Mouse (Mus musculus) intestine, postnatal 0 days (tissue): ENCODE data around the gene Prdm16. TPM values are rescaled to one million over a fixed set of nuclear protein-coding genes. Genes with fewer than 3 reads are reported as not detected.

Experiments
- ATAC-seq: fragments of 200-750 bp; cut with Nextera tagmentation; 2 replicates; pipeline ENCODE4 v1.8.0; 2017; ENCODE audit warnings: mild to moderate bottlenecking, moderate TSS enrichment, moderate library complexity
- H3K27ac ChIP-seq: fragments of 300-500 bp; sonication (generic); 2 replicates; pipeline ENCODE4 v1.5.1; 2014; ENCODE audit warnings: mild to moderate bottlenecking, low read depth, low read length, moderate library complexity
- H3K27me3 ChIP-seq: fragments of 300-500 bp; sonication (generic); replicated peaks from 2 replicates; pipeline ENCODE4 v1.6.1; 2014; ENCODE audit warnings: low read length, mixed read lengths; ENCODE audit not compliant: control insufficient read depth, insufficient read depth
- H3K36me3 ChIP-seq: fragments of 300-500 bp; sonication (generic); 2 replicates; pipeline ENCODE4 v1.6.1; 2014; ENCODE audit warnings: mild to moderate bottlenecking, moderate library complexity; ENCODE audit not compliant: control insufficient read depth, insufficient read depth
- H3K4me1 ChIP-seq: fragments of 300-500 bp; sonication (generic); replicated peaks from 2 replicates; pipeline ENCODE4 v1.6.1; 2014; ENCODE audit warnings: antibody characterized with exemption, low read length, mixed read lengths; ENCODE audit not compliant: control insufficient read depth, insufficient read depth
- H3K4me2 ChIP-seq: fragments of 300-500 bp; sonication (generic); replicated peaks from 2 replicates; pipeline ENCODE4 v1.6.1; 2014; ENCODE audit warnings: low read depth, mild to moderate bottlenecking, moderate library complexity
- H3K4me3 ChIP-seq: fragments of 300-500 bp; sonication (generic); 2 replicates; pipeline ENCODE4 v1.5.1; 2014; ENCODE audit warnings: low read depth, low read length
- H3K9ac ChIP-seq: fragments of 300-500 bp; sonication (generic); 2 replicates; pipeline ENCODE4 v1.6.1; 2014; ENCODE audit warnings: mild to moderate bottlenecking, low read depth, low read length
- H3K9me3 ChIP-seq: fragments of 300-500 bp; sonication (generic); 2 replicates; pipeline ENCODE4 v1.6.1; 2016; ENCODE audit warnings: mixed run types; ENCODE audit not compliant: control insufficient read depth
- CTCF ChIP-seq: sonication (generic); IDR thresholded peaks from 2 replicates; pipeline ENCODE4 v1.5.1; 2016; ENCODE audit warnings: low read depth, mild to moderate bottlenecking, control low read depth, antibody characterized with exemption, moderate library complexity
- WGBS: fragments of 180-500 bp; shearing (Covaris S2); extraction: QIAGEN DNeasy Blood & Tissue Kit; methylation state at CpG from one replicate; pipeline ENCODE4 v1.1.7; 2014; 5-methylcytosine and 5-hydroxymethylcytosine counted together
- polyA plus RNA-seq: library from polyadenylated mRNA; unstranded; fragments of >200 nt; fragmentation: Nextera tagmentation; extraction: Ambion mirVana; gene quantifications from 2 replicates; pipeline ENCODE4 v1.2.1, GENCODE M21; 2015

Prdm16 gene
- polyA plus RNA-seq, 1 experiment from 2014 or later: 9.0 TPM

GRCm38 (mm10) chr4:154574208-154574875 lies 62.3 kb downstream of the Prdm16 start:
- Histone ChIP-seq H3K36me3 (no peaks in the 10 kb centered on the region), H3K9me3 (no peaks in the 10 kb centered on the region), H3K4me2 (no peak overlapping the region), H3K4me3 (no peak overlapping the region), H3K27me3 (no peaks in the 10 kb centered on the region), H3K9ac (no peak overlapping the region), H3K27ac (no peak overlapping the region), H3K4me1 (no peaks in the 10 kb centered on the region)
- no peak for ATAC-seq
- TF ChIP-seq CTCF: no peak
- 37% methylated on average over 13 of the region's 13 CpGs for WGBS

- 59% methylated on average over 10 of the region's 10 CpGs for WGBS
- no peak overlapping the region for H3K4me2 ChIP-seq
- H3K27me3 ChIP-seq: no peaks in the 10 kb centered on the region
Observed at GRCm38 (mm10) chr4:154570451-154570881, 66.2 kb downstream of the Prdm16 start.

DNA sequence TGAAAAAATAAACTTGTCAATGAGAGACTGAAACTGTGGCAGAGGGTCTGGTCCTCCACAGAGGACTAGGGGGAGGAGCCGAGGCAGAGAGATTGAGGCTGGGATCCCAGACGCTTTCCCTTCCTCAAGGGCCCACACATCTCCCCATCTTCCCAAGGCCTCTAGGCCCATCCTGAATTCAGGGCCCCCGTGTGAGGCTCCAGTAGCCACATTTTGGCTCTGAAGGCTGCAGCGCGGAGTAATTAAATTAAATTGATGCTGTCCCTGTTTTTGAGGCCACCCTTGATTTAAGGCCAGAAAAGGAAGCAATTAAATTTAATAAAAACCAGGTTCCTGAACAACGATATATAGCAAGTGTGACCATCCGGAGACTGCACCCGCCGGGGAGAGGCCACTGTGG lies 66.8 kb downstream of the Prdm16 start:
- 82% methylated on average over 9 of the region's 9 CpGs for WGBS
- Histone ChIP-seq H3K4me3 (no peak overlapping the region), H3K9me3 (no peaks in the 10 kb centered on the region), H3K4me1 (no peaks in the 10 kb centered on the region), H3K4me2 (no peak overlapping the region), H3K9ac (no peak overlapping the region), H3K36me3 (no peaks in the 10 kb centered on the region), H3K27me3 (no peaks in the 10 kb centered on the region), H3K27ac (no peak overlapping the region)
- no peak for ATAC-seq
- no peak for TF ChIP-seq CTCF

More at GRCm38 (mm10) chr4:154570451-154570881, 66.2 kb downstream of the Prdm16 start:
- Histone ChIP-seq H3K27ac (no peak overlapping the region), H3K9ac (no peak overlapping the region), H3K36me3 (no peaks in the 10 kb centered on the region), H3K4me1 (no peaks in the 10 kb centered on the region), H3K4me3 (no peak overlapping the region), H3K9me3 (no peaks in the 10 kb centered on the region)
- TF ChIP-seq CTCF: no peak
- ATAC-seq: no peak

- ATAC-seq: no peak
- WGBS: 52% methylated on average over 15 of the region's 15 CpGs
- Histone ChIP-seq H3K4me3 (no peak overlapping the region), H3K4me1 (no peaks in the 10 kb centered on the region), H3K27me3 (no peaks in the 10 kb centered on the region), H3K36me3 (no peaks in the 10 kb centered on the region), H3K9ac (no peak overlapping the region), H3K27ac (no peak overlapping the region), H3K9me3 (no peaks in the 10 kb centered on the region), H3K4me2 (no peak overlapping the region)
- TF ChIP-seq CTCF: no peak
Observed at GRCm38 (mm10) chr4:154568798-154569197, 67.9 kb downstream of the Prdm16 start.

GRCm38 (mm10) chr4:154567942-154568341 lies 68.7 kb downstream of the Prdm16 start:
- ATAC-seq: no peak
- WGBS: 56% methylated on average over 11 of the region's 11 CpGs
- H3K36me3 ChIP-seq: no peaks in the 10 kb centered on the region
- H3K4me1 ChIP-seq: no peaks in the 10 kb centered on the region
- no peak overlapping the region for H3K4me2 ChIP-seq
- no peak for TF ChIP-seq CTCF
- H3K9ac ChIP-seq: no peak overlapping the region
- no peaks in the 10 kb centered on the region for H3K9me3 ChIP-seq
- H3K27me3 ChIP-seq: no peaks in the 10 kb centered on the region
- H3K27ac ChIP-seq: no peak overlapping the region
- no peak overlapping the region for H3K4me3 ChIP-seq

DNA sequence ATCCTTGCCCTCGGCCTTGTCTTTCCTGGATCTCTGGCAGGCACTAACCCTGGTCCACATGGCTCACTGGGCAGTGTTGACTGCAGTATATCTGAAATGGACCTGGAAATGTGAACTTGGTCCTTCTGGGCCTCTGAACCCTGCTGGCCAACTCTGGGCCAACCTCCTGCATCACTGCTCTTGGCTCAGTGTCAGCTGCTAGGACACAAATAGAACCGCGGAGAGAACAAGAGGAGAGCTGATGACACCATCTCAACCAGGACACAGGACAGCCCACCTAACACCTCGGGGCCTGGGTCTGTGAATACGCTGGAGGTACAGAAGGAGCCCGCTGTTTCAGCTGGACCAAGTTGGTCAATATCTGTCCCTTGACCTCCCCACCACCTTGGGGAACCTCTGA lies 73.5 kb downstream of the Prdm16 start:
- Histone ChIP-seq H3K27ac (no peak overlapping the region), H3K4me2 (no peak overlapping the region), H3K9ac (no peak overlapping the region), H3K36me3 (no peaks in the 10 kb centered on the region), H3K27me3 (no peaks in the 10 kb centered on the region), H3K4me1 (no peaks in the 10 kb centered on the region; the same call in 1 of the 2 replicates), H3K9me3 (no peaks in the 10 kb centered on the region), H3K4me3 (no peak overlapping the region)
- ATAC-seq: no peak
- TF ChIP-seq CTCF: no peak
- 82% methylated on average over 6 of the region's 6 CpGs for WGBS
